Mouse (Mus musculus) olfactory bulb, adult 2 months (tissue): ENCODE data around the gene Spata2l.

Source experiments
- CTCF ChIP-seq: fragments of 200-500 bp; IDR thresholded peaks from 2 replicates; pipeline ENCODE4 v1.5.1; 2012; ENCODE audit warnings: low read depth, mild to moderate bottlenecking, low read length, moderate library complexity; ENCODE audit not compliant: insufficient read depth
- POLR2A ChIP-seq: fragments of 200-500 bp; IDR thresholded peaks from 2 replicates; pipeline ENCODE4 v1.6.1; 2012; ENCODE audit warnings: mild to moderate bottlenecking, low read depth, low read length, moderate library complexity; ENCODE audit not compliant: insufficient read depth

- TF ChIP-seq CTCF, result no peak
- TF ChIP-seq POLR2A, result no peak
Measured at GRCm38 (mm10) chr8:123203571-123203970, 32.5 kb downstream of the Spata2l start.
